Mouse (Mus musculus): ENCODE data around the gene Alpk1. TPM values are rescaled to one million over a fixed set of nuclear protein-coding genes. Genes with fewer than 3 reads are reported as not detected.
A peak's percentile ranks its signal among the peaks of the same experiment; 100 is the strongest.

Alpk1 gene
- polyA plus RNA-seq, 1 experiment from 2014 or later = 0.87 TPM

GRCm38 (mm10) chr3:127749981-127750562 is 30.3 kb downstream of the Alpk1 start:
- peak overlapping the region; percentile 39 for H3K4me3 ChIP-seq
- H3K9me3 ChIP-seq = no peaks in the 10 kb centered on the region
- H3K4me1 ChIP-seq = peaks cover 62% of the 10 kb centered on the region
- 5% methylated on average over 12 of the region's 12 CpGs for WGBS
- no peaks in the 10 kb centered on the region for H3K36me3 ChIP-seq (replicated peaks)
- peak overlapping the region; percentile 88 for H3K27ac ChIP-seq
- peaks cover 97% of the 10 kb centered on the region for H3K27me3 ChIP-seq (ENCODE audit: poor library complexity, severe bottlenecking)
- DNase-seq (ENCODE audit: extremely low spot score, low spot score) = peak; percentile 70

- no peaks in the 10 kb centered on the region for H3K9me3 ChIP-seq
- peaks cover 97% of the 10 kb centered on the region for H3K27me3 ChIP-seq (ENCODE audit: poor library complexity, severe bottlenecking)
- peaks cover 70% of the 10 kb centered on the region for H3K4me1 ChIP-seq
- WGBS = 6% methylated on average over 9 of the region's 9 CpGs
- H3K36me3 ChIP-seq (replicated peaks) = no peaks in the 10 kb centered on the region
- H3K27ac ChIP-seq = peak overlapping the region; percentile 88
- DNase-seq (ENCODE audit: extremely low spot score, low spot score) = peak; percentile 62
- H3K4me3 ChIP-seq = peak overlapping the region; percentile 39
Measured at GRCm38 (mm10) chr3:127749266-127749665, 31.1 kb downstream of the Alpk1 start.

DNA sequence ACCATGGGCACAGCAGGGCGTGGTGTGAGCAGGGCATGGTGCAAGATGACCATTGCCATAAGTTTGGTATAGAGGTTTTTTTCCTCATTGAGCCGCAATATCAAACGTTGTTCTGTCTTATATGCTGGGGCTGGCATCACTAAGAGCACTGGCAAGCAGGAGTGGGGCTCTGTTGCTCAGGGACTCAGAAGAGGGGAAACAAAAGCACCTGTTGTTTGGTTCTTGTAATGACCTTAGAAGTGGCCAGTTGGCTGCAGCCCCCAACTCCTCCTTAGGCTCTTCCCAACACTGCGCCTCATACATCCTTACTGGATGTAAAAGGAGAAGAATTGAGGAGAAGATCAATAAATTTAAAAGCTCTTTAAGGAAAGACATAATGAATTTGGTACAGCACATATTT is 31.7 kb downstream of the Alpk1 start:
- peak overlapping the region; percentile 88 for H3K27ac ChIP-seq
- H3K27me3 ChIP-seq (ENCODE audit: poor library complexity, severe bottlenecking) = peaks cover 97% of the 10 kb centered on the region
- H3K4me1 ChIP-seq = peaks cover 77% of the 10 kb centered on the region
- WGBS = 40% methylated on average over 4 of the region's 4 CpGs
- H3K36me3 ChIP-seq (replicated peaks) = no peaks in the 10 kb centered on the region
- H3K4me3 ChIP-seq = peak overlapping the region; percentile 39
- no peak for DNase-seq (ENCODE audit: extremely low spot score, low spot score)
- no peaks in the 10 kb centered on the region for H3K9me3 ChIP-seq

- H3K4me3 ChIP-seq = peak overlapping the region; percentile 16; the same call in 1 of the 2 replicates
- H3K27me3 ChIP-seq (ENCODE audit: poor library complexity, severe bottlenecking) = peaks cover 83% of the 10 kb centered on the region
- 0 out of 2 replicates have a peak, but pooled peaks cover 2% of the 10 kb centered on the region for H3K36me3 ChIP-seq (replicated peaks)
- WGBS = 14% methylated on average over 16 of the region's 16 CpGs
- peaks cover 76% of the 10 kb centered on the region for H3K4me1 ChIP-seq
- peak overlapping the region; percentile 80 for H3K27ac ChIP-seq
- peaks cover 8% of the 10 kb centered on the region; the same call in 1 of the 2 replicates for H3K9me3 ChIP-seq
- peak; percentile 42 for DNase-seq (ENCODE audit: extremely low spot score, low spot score)
Measured at GRCm38 (mm10) chr3:127745911-127746640, 34.3 kb downstream of the Alpk1 start.

DNA sequence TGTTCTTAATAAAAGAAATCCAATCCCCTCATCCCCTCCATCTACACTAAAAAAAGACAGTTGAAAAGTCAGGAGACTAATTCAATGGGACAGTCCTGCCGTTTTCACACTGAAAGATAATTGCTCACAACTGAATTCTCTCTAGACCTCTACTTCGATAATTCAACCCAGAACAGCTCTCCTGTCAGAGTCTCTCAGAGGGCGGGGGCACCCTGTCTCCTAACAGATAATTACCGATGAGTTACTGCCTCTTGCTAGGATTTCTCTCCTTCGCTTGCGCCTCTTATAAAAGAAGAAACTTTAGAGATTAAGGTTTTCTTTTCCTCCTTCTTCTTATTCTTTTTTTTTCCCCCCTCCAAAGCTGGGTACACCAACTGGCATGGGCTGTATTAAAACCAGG is 34.8 kb downstream of the Alpk1 start:
- DNase-seq (ENCODE audit: extremely low spot score, low spot score) = no peak

DNA sequence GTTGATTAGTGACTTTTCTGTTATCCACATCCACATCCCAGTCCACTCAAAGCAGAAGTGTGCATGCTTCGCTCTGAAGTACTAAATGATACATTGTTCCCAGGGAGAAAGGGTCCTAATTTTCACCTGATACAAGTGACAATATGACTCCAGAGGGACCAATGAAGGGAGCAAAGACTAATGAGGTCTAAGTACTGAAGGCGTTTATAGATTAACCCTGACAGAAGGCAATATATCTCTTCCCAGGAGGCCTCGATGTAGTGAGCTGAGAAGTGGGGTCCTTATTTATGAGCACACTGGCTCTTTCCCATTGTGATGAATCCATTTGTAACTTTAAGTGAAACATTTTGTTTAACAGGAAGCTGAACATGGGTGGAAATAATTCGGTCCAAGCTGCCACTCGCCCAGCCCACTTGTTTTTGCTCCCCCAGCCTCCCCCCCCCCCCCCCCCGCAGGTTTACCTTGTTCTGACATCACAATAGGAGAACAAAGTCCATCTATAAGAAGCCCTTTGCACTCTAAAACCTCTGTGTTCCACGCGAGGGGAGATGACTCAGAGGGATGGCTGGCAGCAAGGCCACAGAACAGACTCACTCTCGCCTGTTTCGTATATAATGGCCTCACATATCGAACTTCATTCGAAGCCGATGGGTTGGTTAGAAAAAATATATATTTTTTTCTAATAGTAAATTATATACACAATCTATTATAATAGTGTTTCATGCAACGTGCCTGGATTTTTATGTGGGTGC is 36.5 kb downstream of the Alpk1 start:
- 0 out of 2 replicates have a peak overlapping the region, but pooled peaks have one; percentile 4 for H3K27ac ChIP-seq
- H3K9me3 ChIP-seq = peaks cover 8% of the 10 kb centered on the region; the same call in 1 of the 2 replicates
- DNase-seq (ENCODE audit: extremely low spot score, low spot score) = no peak
- 0 out of 2 replicates have a peak, but pooled peaks cover 2% of the 10 kb centered on the region for H3K36me3 ChIP-seq (replicated peaks)
- H3K4me3 ChIP-seq = no peak overlapping the region
- peaks cover 62% of the 10 kb centered on the region for H3K27me3 ChIP-seq (ENCODE audit: poor library complexity, severe bottlenecking)
- H3K4me1 ChIP-seq = peaks cover 53% of the 10 kb centered on the region
- 75% methylated on average over 14 of the region's 14 CpGs for WGBS

More for the DNA sequence above, 34.8 kb downstream of the Alpk1 start:
- WGBS = 33% methylated on average over 6 of the region's 6 CpGs
- H3K4me1 ChIP-seq = peaks cover 70% of the 10 kb centered on the region
- H3K9me3 ChIP-seq = peaks cover 8% of the 10 kb centered on the region; the same call in 1 of the 2 replicates
- 0 out of 2 replicates have a peak, but pooled peaks cover 2% of the 10 kb centered on the region for H3K36me3 ChIP-seq (replicated peaks)
- peak overlapping the region; percentile 16 for H3K4me3 ChIP-seq
- peaks cover 77% of the 10 kb centered on the region for H3K27me3 ChIP-seq (ENCODE audit: poor library complexity, severe bottlenecking)
- H3K27ac ChIP-seq = peak overlapping the region; percentile 80

- Histone ChIP-seq H3K4me1 (peaks cover 31% of the 10 kb centered on the region), H3K36me3 (replicated peaks) (0 out of 2 replicates have a peak, but pooled peaks cover 2% of the 10 kb centered on the region), H3K27ac (no peak overlapping the region), H3K27me3 (ENCODE audit: poor library complexity, severe bottlenecking) (peaks cover 40% of the 10 kb centered on the region), H3K4me3 (no peak overlapping the region), H3K9me3 (peaks cover 8% of the 10 kb centered on the region; the same call in 1 of the 2 replicates)
- no peak for DNase-seq (ENCODE audit: extremely low spot score, low spot score)
- 91% methylated on average over 3 of the region's 3 CpGs for WGBS
Measured at GRCm38 (mm10) chr3:127741473-127741872, 38.9 kb downstream of the Alpk1 start.

- Histone ChIP-seq H3K4me1 (0 out of 2 replicates have a peak, but pooled peaks cover 5% of the 10 kb centered on the region), H3K27ac (no peak overlapping the region), H3K36me3 (replicated peaks) (0 out of 2 replicates have a peak, but pooled peaks cover 2% of the 10 kb centered on the region), H3K27me3 (ENCODE audit: poor library complexity, severe bottlenecking) (peaks cover 22% of the 10 kb centered on the region), H3K9me3 (peaks cover 8% of the 10 kb centered on the region; the same call in 1 of the 2 replicates), H3K4me3 (no peak overlapping the region)
- no peak for DNase-seq (ENCODE audit: extremely low spot score, low spot score)
- 88% methylated on average over 5 of the region's 5 CpGs for WGBS
Measured at GRCm38 (mm10) chr3:127737876-127738275, 42.5 kb downstream of the Alpk1 start.

DNA sequence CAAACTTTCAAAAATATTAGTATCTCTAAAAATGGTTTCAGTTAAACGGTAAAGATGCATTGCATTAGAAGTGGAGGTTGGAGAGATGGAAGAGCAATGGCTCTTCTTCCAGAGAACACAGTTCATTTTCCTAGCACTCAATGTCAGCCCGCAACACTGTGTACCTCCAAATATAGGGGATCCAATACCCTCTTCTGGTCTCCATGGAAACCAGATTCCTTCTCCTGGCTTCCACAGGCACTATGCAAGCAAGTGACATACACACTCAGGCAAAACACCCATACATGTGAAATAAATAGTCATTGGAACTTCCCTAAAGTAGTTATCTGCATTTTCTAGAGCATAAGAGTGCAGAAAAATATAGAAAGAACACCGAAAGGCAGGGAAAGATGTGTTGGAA is 44.9 kb downstream of the Alpk1 start:
- no peak overlapping the region for H3K4me3 ChIP-seq
- peaks cover 25% of the 10 kb centered on the region for H3K27me3 ChIP-seq (ENCODE audit: poor library complexity, severe bottlenecking)
- 0 out of 2 replicates have a peak, but pooled peaks cover 11% of the 10 kb centered on the region for H3K4me1 ChIP-seq
- no peak for DNase-seq (ENCODE audit: extremely low spot score, low spot score)
- 93% methylated on average over 3 of the region's 3 CpGs for WGBS
- H3K27ac ChIP-seq = no peak overlapping the region
- H3K36me3 ChIP-seq (replicated peaks) = no peaks in the 10 kb centered on the region
- no peaks in the 10 kb centered on the region for H3K9me3 ChIP-seq

DNA sequence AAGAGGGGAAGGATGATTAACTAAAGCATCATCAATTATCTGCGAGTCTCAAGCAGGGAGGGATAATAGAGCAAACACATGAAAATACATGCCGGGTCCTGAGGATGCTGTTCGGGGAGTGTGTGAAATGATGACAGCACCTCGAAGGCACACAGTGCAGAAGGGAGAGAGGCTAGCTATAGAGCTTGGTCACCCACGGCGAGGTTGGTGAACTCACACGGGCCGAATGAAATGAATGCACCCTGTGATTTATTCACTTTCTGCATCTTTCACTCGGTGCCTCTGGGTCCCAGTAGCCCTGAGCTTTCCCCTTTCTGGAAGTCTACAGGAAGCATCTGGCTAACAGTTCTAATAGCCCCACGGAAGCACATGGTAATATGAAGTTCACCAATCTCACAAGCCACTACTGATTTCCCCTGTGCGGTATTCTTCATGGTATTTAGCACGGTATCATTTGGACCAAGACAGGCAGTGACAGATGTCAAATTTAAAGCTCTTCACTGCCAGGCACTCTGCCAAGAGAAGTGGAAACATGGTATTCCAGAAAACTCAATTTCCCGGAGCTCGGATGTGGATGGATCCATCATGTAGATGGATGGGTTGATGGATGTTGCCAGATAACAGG is 50.7 kb downstream of the Alpk1 start:
- Histone ChIP-seq H3K27me3 (ENCODE audit: poor library complexity, severe bottlenecking) (peaks cover 67% of the 10 kb centered on the region), H3K27ac (peak overlapping the region; percentile 62), H3K4me3 (no peak overlapping the region), H3K36me3 (replicated peaks) (no peaks in the 10 kb centered on the region), H3K4me1 (peaks cover 34% of the 10 kb centered on the region), H3K9me3 (no peaks in the 10 kb centered on the region)
- WGBS = 76% methylated on average over 14 of the region's 14 CpGs
- no peak for DNase-seq (ENCODE audit: extremely low spot score, low spot score)

- Histone ChIP-seq H3K4me3 (no peak overlapping the region), H3K9me3 (no peaks in the 10 kb centered on the region), H3K27me3 (ENCODE audit: poor library complexity, severe bottlenecking) (peaks cover 61% of the 10 kb centered on the region), H3K36me3 (replicated peaks) (no peaks in the 10 kb centered on the region), H3K4me1 (peaks cover 39% of the 10 kb centered on the region), H3K27ac (peak overlapping the region; percentile 62; the same call in 1 of the 2 replicates)
- WGBS = 55% methylated on average over 17 of the region's 17 CpGs
- no peak for DNase-seq (ENCODE audit: extremely low spot score, low spot score)
Measured at GRCm38 (mm10) chr3:127728851-127729512, 51.3 kb downstream of the Alpk1 start.

Data from forebrain, embryonic 10.5 days (tissue).